Mouse (Mus musculus): ENCODE data around the gene Egfl8. TPM values are rescaled to one million over a fixed set of nuclear protein-coding genes. Genes with fewer than 3 reads are reported as not detected.

Egfl8 gene
- polyA plus RNA-seq, 1 experiment from 2014 or later = 3.6 TPM

GRCm38 (mm10) chr17:34601796-34602195, 14.0 kb downstream of the Egfl8 start:
- no peaks in the 10 kb centered on the region for H3K27me3 ChIP-seq (ENCODE audit: control insufficient read depth, insufficient read depth, low read length)
- no peak for ATAC-seq (ENCODE audit: low FRiP score, low TSS enrichment)
- no peak overlapping the region for H3K4me2 ChIP-seq (replicated peaks; ENCODE audit: low read depth, low read length)
- H3K9me3 ChIP-seq (ENCODE audit: control insufficient read depth, low read length) = no peaks in the 10 kb centered on the region
- H3K36me3 ChIP-seq (ENCODE audit: control insufficient read depth, insufficient read depth, low read length) = peaks cover 12% of the 10 kb centered on the region
- no peak overlapping the region for H3K27ac ChIP-seq (ENCODE audit: low read depth, low read length)
- peaks cover 37% of the 10 kb centered on the region for H3K4me1 ChIP-seq (ENCODE audit: control insufficient read depth, insufficient read depth, low read length)
- H3K9ac ChIP-seq (ENCODE audit: low read depth, low read length) = no peak overlapping the region
- WGBS = 89% methylated on average over 12 of the region's 12 CpGs
- no peak overlapping the region for H3K4me3 ChIP-seq (ENCODE audit: low read length)

- no peak overlapping the region for H3K9ac ChIP-seq (ENCODE audit: low read depth, low read length)
- no peaks in the 10 kb centered on the region for H3K27me3 ChIP-seq (ENCODE audit: control insufficient read depth, insufficient read depth, low read length)
- H3K36me3 ChIP-seq (ENCODE audit: control insufficient read depth, insufficient read depth, low read length) = peaks cover 28% of the 10 kb centered on the region
- H3K27ac ChIP-seq (ENCODE audit: low read depth, low read length) = no peak overlapping the region
- no peak overlapping the region for H3K4me3 ChIP-seq (ENCODE audit: low read length)
- H3K4me2 ChIP-seq (replicated peaks; ENCODE audit: low read depth, low read length) = no peak overlapping the region
- H3K4me1 ChIP-seq (ENCODE audit: control insufficient read depth, insufficient read depth, low read length) = peaks cover 48% of the 10 kb centered on the region
- 84% methylated on average over 9 of the region's 9 CpGs for WGBS
- no peaks in the 10 kb centered on the region for H3K9me3 ChIP-seq (ENCODE audit: control insufficient read depth, low read length)
- ATAC-seq (ENCODE audit: low FRiP score, low TSS enrichment) = no peak
These were observed 15.9 kb downstream of the Egfl8 start for GRCm38 (mm10) chr17:34599891-34600290.

- 15% methylated on average over 6 of the region's 6 CpGs for WGBS
- H3K27ac ChIP-seq (ENCODE audit: low read depth, low read length) = peak within 1 kb of the TSS; percentile 30; the same call in 1 of the 2 replicates
- H3K4me2 ChIP-seq (replicated peaks; ENCODE audit: low read depth, low read length) = peak within 1 kb of the TSS; percentile 6; the same call in 1 of the 2 replicates
- peaks cover 52% of the 10 kb centered on the region for H3K4me1 ChIP-seq (ENCODE audit: control insufficient read depth, insufficient read depth, low read length)
- peaks cover 38% of the 10 kb centered on the region for H3K36me3 ChIP-seq (ENCODE audit: control insufficient read depth, insufficient read depth, low read length)
- H3K9ac ChIP-seq (ENCODE audit: low read depth, low read length) = peak within 1 kb of the TSS; percentile 32; the same call in 1 of the 2 replicates
- ATAC-seq (ENCODE audit: low FRiP score, low TSS enrichment) = no peak
- H3K4me3 ChIP-seq (ENCODE audit: low read length) = no peak within 1 kb of the TSS
- no peaks in the 10 kb centered on the region for H3K27me3 ChIP-seq (ENCODE audit: control insufficient read depth, insufficient read depth, low read length)
- H3K9me3 ChIP-seq (ENCODE audit: control insufficient read depth, low read length) = no peaks in the 10 kb centered on the region
These were observed 18.1 kb downstream of the Egfl8 start, which contains the start of gene Ager for GRCm38 (mm10) chr17:34597566-34598095. Ager (plus strand) TSS chr17:34597862.

- WGBS = 47% methylated on average over 8 of the region's 8 CpGs
- H3K9me3 ChIP-seq (ENCODE audit: control insufficient read depth, low read length) = no peaks in the 10 kb centered on the region
- no peaks in the 10 kb centered on the region for H3K27me3 ChIP-seq (ENCODE audit: control insufficient read depth, insufficient read depth, low read length)
- H3K36me3 ChIP-seq (ENCODE audit: control insufficient read depth, insufficient read depth, low read length) = peaks cover 38% of the 10 kb centered on the region
- peaks cover 51% of the 10 kb centered on the region for H3K4me1 ChIP-seq (ENCODE audit: control insufficient read depth, insufficient read depth, low read length)
- H3K27ac ChIP-seq (ENCODE audit: low read depth, low read length) = peak overlapping the region; percentile 11; the same call in 1 of the 2 replicates
- no peak for ATAC-seq (ENCODE audit: low FRiP score, low TSS enrichment)
- H3K9ac ChIP-seq (ENCODE audit: low read depth, low read length) = peak overlapping the region; percentile 12; the same call in 1 of the 2 replicates
- no peak overlapping the region for H3K4me3 ChIP-seq (ENCODE audit: low read length)
- H3K4me2 ChIP-seq (replicated peaks; ENCODE audit: low read depth, low read length) = no peak overlapping the region; the same call in 1 of the 2 replicates
These were observed 19.7 kb downstream of the Egfl8 start for GRCm38 (mm10) chr17:34596098-34596497.

GRCm38 (mm10) chr17:34593752-34594525, 21.8 kb downstream of the Egfl8 start:
- peak overlapping the region; percentile 88 for H3K4me3 ChIP-seq (ENCODE audit: low read length)
- peak overlapping the region; percentile 94 for H3K4me2 ChIP-seq (replicated peaks; ENCODE audit: low read depth, low read length)
- H3K9ac ChIP-seq (ENCODE audit: low read depth, low read length) = peak overlapping the region; percentile 99
- H3K27me3 ChIP-seq (ENCODE audit: control insufficient read depth, insufficient read depth, low read length) = no peaks in the 10 kb centered on the region
- H3K4me1 ChIP-seq (ENCODE audit: control insufficient read depth, insufficient read depth, low read length) = peaks cover 72% of the 10 kb centered on the region
- no peaks in the 10 kb centered on the region for H3K9me3 ChIP-seq (ENCODE audit: control insufficient read depth, low read length)
- peak overlapping the region; percentile 100 for H3K27ac ChIP-seq (ENCODE audit: low read depth, low read length)
- 37% methylated on average over 34 of the region's 34 CpGs for WGBS
- ATAC-seq (ENCODE audit: low FRiP score, low TSS enrichment) = no peak
- peaks cover 26% of the 10 kb centered on the region for H3K36me3 ChIP-seq (ENCODE audit: control insufficient read depth, insufficient read depth, low read length)

GRCm38 (mm10) chr17:34592581-34593549, 22.9 kb downstream of the Egfl8 start:
- under 1% methylated on average over 29 of the region's 32 CpGs for WGBS
- H3K4me1 ChIP-seq (ENCODE audit: control insufficient read depth, insufficient read depth, low read length) = peaks cover 75% of the 10 kb centered on the region
- ATAC-seq (ENCODE audit: low FRiP score, low TSS enrichment) = peak; percentile 6; the same call in 1 of the 2 replicates
- H3K27ac ChIP-seq (ENCODE audit: low read depth, low read length) = peak overlapping the region; percentile 100
- peaks cover 26% of the 10 kb centered on the region for H3K36me3 ChIP-seq (ENCODE audit: control insufficient read depth, insufficient read depth, low read length)
- H3K9ac ChIP-seq (ENCODE audit: low read depth, low read length) = peak overlapping the region; percentile 99
- no peaks in the 10 kb centered on the region for H3K27me3 ChIP-seq (ENCODE audit: control insufficient read depth, insufficient read depth, low read length)
- H3K9me3 ChIP-seq (ENCODE audit: control insufficient read depth, low read length) = no peaks in the 10 kb centered on the region
- H3K4me3 ChIP-seq (ENCODE audit: low read length) = peak overlapping the region; percentile 88
- H3K4me2 ChIP-seq (replicated peaks; ENCODE audit: low read depth, low read length) = peak overlapping the region; percentile 94

- under 1% methylated on average over 33 of the region's 35 CpGs for WGBS
- peak overlapping the region; percentile 94 for H3K4me2 ChIP-seq (replicated peaks; ENCODE audit: low read depth, low read length)
- H3K4me1 ChIP-seq (ENCODE audit: control insufficient read depth, insufficient read depth, low read length) = peaks cover 68% of the 10 kb centered on the region
- peak overlapping the region; percentile 100 for H3K27ac ChIP-seq (ENCODE audit: low read depth, low read length)
- no peaks in the 10 kb centered on the region for H3K27me3 ChIP-seq (ENCODE audit: control insufficient read depth, insufficient read depth, low read length)
- H3K4me3 ChIP-seq (ENCODE audit: low read length) = peak overlapping the region; percentile 88
- H3K36me3 ChIP-seq (ENCODE audit: control insufficient read depth, insufficient read depth, low read length) = peaks cover 26% of the 10 kb centered on the region
- no peaks in the 10 kb centered on the region for H3K9me3 ChIP-seq (ENCODE audit: control insufficient read depth, low read length)
- peak overlapping the region; percentile 99 for H3K9ac ChIP-seq (ENCODE audit: low read depth, low read length)
- peak; percentile 70 for ATAC-seq (ENCODE audit: low FRiP score, low TSS enrichment)
These were observed 23.8 kb downstream of the Egfl8 start for GRCm38 (mm10) chr17:34591994-34592375.

- WGBS = 1% methylated on average over 21 of the region's 21 CpGs
- Histone ChIP-seq H3K9ac (ENCODE audit: low read depth, low read length) (peak within 1 kb of the TSS; percentile 99), H3K9me3 (ENCODE audit: control insufficient read depth, low read length) (no peaks in the 10 kb centered on the region), H3K4me1 (ENCODE audit: control insufficient read depth, insufficient read depth, low read length) (peaks cover 61% of the 10 kb centered on the region), H3K27ac (ENCODE audit: low read depth, low read length) (peak within 1 kb of the TSS; percentile 100), H3K27me3 (ENCODE audit: control insufficient read depth, insufficient read depth, low read length) (no peaks in the 10 kb centered on the region), H3K4me2 (replicated peaks; ENCODE audit: low read depth, low read length) (peak within 1 kb of the TSS; percentile 94), H3K4me3 (ENCODE audit: low read length) (peak within 1 kb of the TSS; percentile 88), H3K36me3 (ENCODE audit: control insufficient read depth, insufficient read depth, low read length) (peaks cover 23% of the 10 kb centered on the region)
- ATAC-seq (ENCODE audit: low FRiP score, low TSS enrichment) = peak; percentile 33
These were observed 24.5 kb downstream of the Egfl8 start, which contains the start of gene Pbx2 for GRCm38 (mm10) chr17:34591029-34591993. Pbx2 (plus strand) TSS chr17:34591266.

All from kidney, embryonic 14.5 days (tissue).